Mouse (Mus musculus): ENCODE results near the gene Sema5a.

DNA sequence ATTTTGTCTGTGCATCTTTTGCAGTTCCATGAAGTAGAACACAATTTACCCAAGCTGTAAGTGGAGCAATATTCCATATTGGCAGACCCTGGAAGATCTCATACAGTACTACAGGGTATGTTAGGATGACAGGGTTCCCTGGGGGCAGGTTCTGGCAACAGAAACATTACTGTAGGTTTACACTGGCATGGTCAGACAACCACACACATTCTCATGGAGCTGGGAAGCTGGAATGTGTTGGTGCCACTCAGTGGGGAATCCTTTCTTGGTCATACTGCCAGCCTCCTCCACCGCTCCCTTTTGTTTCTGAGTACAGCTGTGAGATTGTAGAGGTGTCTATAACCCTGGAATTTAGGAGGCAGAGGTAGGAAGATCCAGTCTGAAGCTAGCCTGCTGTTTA is 11.2 kb upstream of the Sema5a start:
- TF ChIP-seq CTCF (IDR thresholded peaks at IDR 0.05; ENCODE audit: borderline replicate concordance, control insufficient read depth, extremely low read depth, insufficient read depth, low read length, poor library complexity) (no peak), POLR2A (IDR thresholded peaks at IDR 0.05; ENCODE audit: control insufficient read depth, extremely low read depth, insufficient read depth, low read length, poor library complexity) (no peak)
